Mouse (Mus musculus): Measurements from ENCODE around the gene Tex38. TPM values are rescaled to one million over a fixed set of nuclear protein-coding genes. Genes with fewer than 3 reads are reported as not detected.

Gene Tex38
- not detected for polyA plus RNA-seq (2017; shearing (Covaris generic))

GRCm38 (mm10) chr4:115780918-115781317 is at the start of gene Tex38:
TSS of gene Tex38 (minus strand) at chr4:115781018.

GRCm38 (mm10) chr4:115827888-115828571 is 47.2 kb upstream of the Tex38 start, which contains the start of gene Mob3c:
TSS of gene Mob3c (plus strand) at chr4:115828092.

GRCm38 (mm10) chr4:115784769-115785510 is 4.1 kb upstream of the Tex38 start, which contains the start of gene Atpaf1:
TSS of gene Atpaf1 (plus strand) at chr4:115784812.

GRCm38 (mm10) chr4:115737551-115738041 is 43.2 kb downstream of the Tex38 start, which contains the start of gene Efcab14:
TSS of gene Efcab14 (plus strand) at chr4:115737744.

Other genes starting within 250 kb of the Tex38 start
- gene Cyp4a31, start 217.4 kb downstream of the Tex38 start, polyA plus RNA-seq (2017; shearing (Covaris generic)) = not detected
- gene Cyp4a32, start 180.0 kb downstream of the Tex38 start, polyA plus RNA-seq (2017; shearing (Covaris generic)) = not detected
- gene Cyp4b1, start 133.3 kb downstream of the Tex38 start, polyA plus RNA-seq (2017; shearing (Covaris generic)) = not detected
- gene Efcab14, start 43.3 kb downstream of the Tex38 start, polyA plus RNA-seq (2017; shearing (Covaris generic)) = 37.7 TPM
- 31.6 TPM for gene Atpaf1, start 3.8 kb upstream of the Tex38 start, polyA plus RNA-seq (2017; shearing (Covaris generic))
- 19.8 TPM for gene Mob3c, start 47.1 kb upstream of the Tex38 start, polyA plus RNA-seq (2017; shearing (Covaris generic))
- 44.9 TPM for gene Mknk1, start 58.2 kb upstream of the Tex38 start, polyA plus RNA-seq (2017; shearing (Covaris generic))
- gene Kncn, start 103.4 kb upstream of the Tex38 start, polyA plus RNA-seq (2017; shearing (Covaris generic)) = 0.74 TPM
- gene 6430628N08Rik, start 109.6 kb upstream of the Tex38 start, polyA plus RNA-seq (2017; shearing (Covaris generic)) = not detected
- gene Dmbx1, start 158.9 kb upstream of the Tex38 start, polyA plus RNA-seq (2017; shearing (Covaris generic)) = 0.12 TPM
- gene Faah, start 236.9 kb upstream of the Tex38 start, polyA plus RNA-seq (2017; shearing (Covaris generic)) = 216 TPM

Data from effector memory CD4-positive, alpha-beta T cell, adult 7 months (primary cell).